Mouse (Mus musculus) midbrain, embryonic 16.5 days (tissue): ENCODE measurements around the gene Crybg3. TPM values are rescaled to one million over a fixed set of nuclear protein-coding genes. Genes with fewer than 3 reads are reported as not detected.

Source experiments
- ATAC-seq: fragments of 200-750 bp; cut with Nextera tagmentation; 2 replicates; pipeline ENCODE4 v1.8.0; 2017; ENCODE audit warnings: moderate TSS enrichment
- H3K27ac ChIP-seq: fragments of 300-500 bp; sonication (generic); 2 replicates; pipeline ENCODE4 v1.5.1; 2014; ENCODE audit warnings: mild to moderate bottlenecking, low read length, mixed read lengths
- H3K27me3 ChIP-seq: fragments of 300-500 bp; sonication (generic); 2 replicates; pipeline ENCODE4 v1.6.1; 2014; ENCODE audit warnings: low read depth, low read length, mixed read lengths; ENCODE audit not compliant: control insufficient read depth, insufficient read depth
- H3K36me3 ChIP-seq: fragments of 300-500 bp; sonication (generic); 2 replicates; pipeline ENCODE4 v1.6.1; 2014; ENCODE audit warnings: mild to moderate bottlenecking, low read length, moderate library complexity, mixed read lengths; ENCODE audit not compliant: control insufficient read depth, insufficient read depth
- H3K4me1 ChIP-seq: fragments of 300-500 bp; sonication (generic); 2 replicates; pipeline ENCODE4 v1.6.1; 2014; ENCODE audit warnings: mild to moderate bottlenecking, low read length, mixed read lengths; ENCODE audit not compliant: control insufficient read depth, insufficient read depth
- H3K4me2 ChIP-seq: fragments of 300-500 bp; sonication (generic); 2 replicates; pipeline ENCODE4 v1.6.1; 2014; ENCODE audit warnings: mild to moderate bottlenecking, low read length, mixed read lengths
- H3K4me3 ChIP-seq: fragments of 300-500 bp; sonication (generic); 2 replicates; pipeline ENCODE4 v1.5.1; 2014; ENCODE audit warnings: low read depth, mild to moderate bottlenecking, low read length, moderate library complexity, mixed read lengths
- H3K9ac ChIP-seq: fragments of 300-500 bp; sonication (generic); 2 replicates; pipeline ENCODE4 v1.6.1; 2014; ENCODE audit warnings: low read depth, low read length, mixed read lengths
- H3K9me3 ChIP-seq: fragments of 300-500 bp; sonication (generic); replicated peaks from 2 replicates; pipeline ENCODE4 v1.6.1; 2014; ENCODE audit warnings: mild to moderate bottlenecking, low read length, mixed read lengths; ENCODE audit not compliant: control insufficient read depth, poor library complexity, severe bottlenecking
- WGBS: fragments of 180-500 bp; shearing (Covaris S2); extraction: QIAGEN DNeasy Blood & Tissue Kit; methylation state at CpG from one replicate; pipeline ENCODE4 v1.1.7; 2014; 5-methylcytosine and 5-hydroxymethylcytosine counted together
- polyA plus RNA-seq: library from polyadenylated mRNA; unstranded; fragments of >200 nt; fragmentation: Nextera tagmentation; extraction: Ambion mirVana; gene quantifications from 2 replicates; pipeline ENCODE4 v1.2.1, GENCODE M21; 2015

The Crybg3 gene
- polyA plus RNA-seq, 1 experiment from 2014 or later, result 2.7 TPM

GRCm38 (mm10) chr16:59569837-59570236 lies 30.9 kb downstream of the Crybg3 start:
- H3K27me3 ChIP-seq, result no peaks in the 10 kb centered on the region
- no peak for ATAC-seq
- H3K9ac ChIP-seq, result no peak overlapping the region
- no peak overlapping the region for H3K27ac ChIP-seq
- H3K9me3 ChIP-seq, result no peaks in the 10 kb centered on the region
- 79% methylated on average over 8 of the region's 8 CpGs for WGBS
- H3K4me1 ChIP-seq, result no peaks in the 10 kb centered on the region
- H3K36me3 ChIP-seq, result no peaks in the 10 kb centered on the region
- H3K4me3 ChIP-seq, result no peak overlapping the region
- no peak overlapping the region for H3K4me2 ChIP-seq

- Histone ChIP-seq H3K27ac (no peak overlapping the region), H3K4me1 (no peaks in the 10 kb centered on the region), H3K36me3 (no peaks in the 10 kb centered on the region), H3K9ac (no peak overlapping the region), H3K27me3 (no peaks in the 10 kb centered on the region), H3K4me2 (no peak overlapping the region), H3K9me3 (no peaks in the 10 kb centered on the region), H3K4me3 (no peak overlapping the region)
- ATAC-seq, result no peak
- 61% methylated on average over 9 of the region's 10 CpGs for WGBS
Measured at GRCm38 (mm10) chr16:59567721-59568381, 32.9 kb downstream of the Crybg3 start.

GRCm38 (mm10) chr16:59566437-59566836 lies 34.3 kb downstream of the Crybg3 start:
- H3K9me3 ChIP-seq, result no peaks in the 10 kb centered on the region
- H3K4me3 ChIP-seq, result no peak overlapping the region
- no peak overlapping the region for H3K27ac ChIP-seq
- no peaks in the 10 kb centered on the region for H3K4me1 ChIP-seq
- H3K36me3 ChIP-seq, result no peaks in the 10 kb centered on the region
- no peak overlapping the region for H3K9ac ChIP-seq
- 92% methylated on average over 4 of the region's 4 CpGs for WGBS
- no peak for ATAC-seq
- H3K4me2 ChIP-seq, result no peak overlapping the region
- no peaks in the 10 kb centered on the region for H3K27me3 ChIP-seq

- Histone ChIP-seq H3K4me1 (no peaks in the 10 kb centered on the region), H3K4me2 (no peak overlapping the region), H3K9me3 (no peaks in the 10 kb centered on the region), H3K27ac (no peak overlapping the region), H3K9ac (no peak overlapping the region), H3K4me3 (no peak overlapping the region), H3K36me3 (no peaks in the 10 kb centered on the region), H3K27me3 (no peaks in the 10 kb centered on the region)
- WGBS, result 61% methylated on average over 2 of the region's 2 CpGs
- no peak for ATAC-seq
Measured at GRCm38 (mm10) chr16:59565631-59566030, 35.1 kb downstream of the Crybg3 start.

GRCm38 (mm10) chr16:59564025-59564424 lies 36.8 kb downstream of the Crybg3 start:
- H3K27me3 ChIP-seq, result no peaks in the 10 kb centered on the region
- 79% methylated on average over 5 of the region's 5 CpGs for WGBS
- no peak for ATAC-seq
- H3K4me1 ChIP-seq, result no peaks in the 10 kb centered on the region
- no peak overlapping the region for H3K4me2 ChIP-seq
- H3K27ac ChIP-seq, result no peak overlapping the region
- no peak overlapping the region for H3K9ac ChIP-seq
- no peaks in the 10 kb centered on the region for H3K36me3 ChIP-seq
- no peaks in the 10 kb centered on the region for H3K9me3 ChIP-seq
- no peak overlapping the region for H3K4me3 ChIP-seq

GRCm38 (mm10) chr16:59559300-59560200 lies 41.2 kb downstream of the Crybg3 start:
- Histone ChIP-seq H3K4me3 (no peak overlapping the region), H3K4me2 (no peak overlapping the region), H3K4me1 (no peaks in the 10 kb centered on the region), H3K27me3 (no peaks in the 10 kb centered on the region), H3K36me3 (no peaks in the 10 kb centered on the region), H3K27ac (no peak overlapping the region), H3K9ac (no peak overlapping the region), H3K9me3 (no peaks in the 10 kb centered on the region)
- ATAC-seq, result no peak
- 93% methylated on average over 22 of the region's 22 CpGs for WGBS

- Histone ChIP-seq H3K27me3 (no peaks in the 10 kb centered on the region), H3K9ac (no peak overlapping the region), H3K27ac (no peak overlapping the region), H3K4me2 (no peak overlapping the region), H3K36me3 (no peaks in the 10 kb centered on the region), H3K4me3 (no peak overlapping the region), H3K4me1 (no peaks in the 10 kb centered on the region), H3K9me3 (no peaks in the 10 kb centered on the region)
- WGBS, result 96% methylated on average over 10 of the region's 10 CpGs
- ATAC-seq, result no peak
Measured at GRCm38 (mm10) chr16:59558916-59559299, 41.9 kb downstream of the Crybg3 start.

GRCm38 (mm10) chr16:59553490-59554161 lies 47.2 kb downstream of the Crybg3 start:
- WGBS, result 84% methylated on average over 12 of the region's 12 CpGs
- ATAC-seq, result no peak

GRCm38 (mm10) chr16:59551507-59551906 lies 49.3 kb downstream of the Crybg3 start:
- peaks cover 15% of the 10 kb centered on the region for H3K4me1 ChIP-seq
- ATAC-seq, result no peak
- H3K27ac ChIP-seq, result no peak overlapping the region
- no peak overlapping the region for H3K9ac ChIP-seq
- H3K36me3 ChIP-seq, result no peaks in the 10 kb centered on the region
- no peak overlapping the region for H3K4me3 ChIP-seq
- 94% methylated on average over 5 of the region's 5 CpGs for WGBS
- no peaks in the 10 kb centered on the region for H3K27me3 ChIP-seq
- no peak overlapping the region for H3K4me2 ChIP-seq
- H3K9me3 ChIP-seq, result no peaks in the 10 kb centered on the region

More at GRCm38 (mm10) chr16:59553490-59554161, 47.2 kb downstream of the Crybg3 start:
- no peaks in the 10 kb centered on the region for H3K9me3 ChIP-seq
- no peaks in the 10 kb centered on the region for H3K36me3 ChIP-seq
- H3K9ac ChIP-seq, result no peak overlapping the region
- no peak overlapping the region for H3K4me2 ChIP-seq
- no peaks in the 10 kb centered on the region for H3K27me3 ChIP-seq
- H3K4me1 ChIP-seq, result peaks cover 2% of the 10 kb centered on the region; the same call in 1 of the 2 replicates
- H3K4me3 ChIP-seq, result no peak overlapping the region
- H3K27ac ChIP-seq, result no peak overlapping the region
